Mouse (Mus musculus) limb, embryonic 15.5 days (tissue): ENCODE measurements at regions not wholly inside any gene's neighbourhood (a gene's known extent, or its start where the extent isn't known, plus 50 kb on each side); places are given as distances from the start of the nearest gene placed in this dataset.

ENCODE experiments used
- ATAC-seq: fragments of 200-750 bp; cut with Nextera tagmentation; 2 replicates; pipeline ENCODE4 v1.8.0; 2017; ENCODE audit warnings: low read depth, moderate TSS enrichment; ENCODE audit not compliant: insufficient number of reproducible peaks, low FRiP score, low TSS enrichment
- H3K27ac ChIP-seq: fragments of 300-500 bp; sonication (generic); 2 replicates; pipeline ENCODE4 v1.5.1; 2015; ENCODE audit warnings: moderate library complexity, mild to moderate bottlenecking, inconsistent platforms
- H3K27me3 ChIP-seq: fragments of 300-500 bp; sonication (generic); 2 replicates; pipeline ENCODE4 v1.6.1; 2015; ENCODE audit warnings: inconsistent platforms
- H3K36me3 ChIP-seq: fragments of 300-500 bp; sonication (generic); 2 replicates; pipeline ENCODE4 v1.6.1; 2015; ENCODE audit warnings: inconsistent platforms
- H3K4me1 ChIP-seq: fragments of 300-500 bp; sonication (generic); 2 replicates; pipeline ENCODE4 v1.6.1; 2015; ENCODE audit warnings: inconsistent platforms
- H3K4me2 ChIP-seq: fragments of 300-500 bp; sonication (generic); 2 replicates; pipeline ENCODE4 v1.6.1; 2015; ENCODE audit warnings: mild to moderate bottlenecking, inconsistent platforms
- H3K4me3 ChIP-seq: fragments of 300-500 bp; sonication (generic); 2 replicates; pipeline ENCODE4 v1.5.1; 2015; ENCODE audit warnings: mild to moderate bottlenecking, inconsistent platforms
- H3K9ac ChIP-seq: fragments of 300-500 bp; sonication (generic); 2 replicates; pipeline ENCODE4 v1.6.1; 2015; ENCODE audit warnings: inconsistent platforms
- H3K9me3 ChIP-seq: fragments of 300-500 bp; sonication (generic); 2 replicates; pipeline ENCODE4 v1.6.1; 2016; ENCODE audit warnings: inconsistent platforms
- WGBS: fragments of 180-500 bp; shearing (Covaris S2); methylation state at CpG from one replicate; pipeline ENCODE4 v1.1.7; 2015; 5-methylcytosine and 5-hydroxymethylcytosine counted together

DNA sequence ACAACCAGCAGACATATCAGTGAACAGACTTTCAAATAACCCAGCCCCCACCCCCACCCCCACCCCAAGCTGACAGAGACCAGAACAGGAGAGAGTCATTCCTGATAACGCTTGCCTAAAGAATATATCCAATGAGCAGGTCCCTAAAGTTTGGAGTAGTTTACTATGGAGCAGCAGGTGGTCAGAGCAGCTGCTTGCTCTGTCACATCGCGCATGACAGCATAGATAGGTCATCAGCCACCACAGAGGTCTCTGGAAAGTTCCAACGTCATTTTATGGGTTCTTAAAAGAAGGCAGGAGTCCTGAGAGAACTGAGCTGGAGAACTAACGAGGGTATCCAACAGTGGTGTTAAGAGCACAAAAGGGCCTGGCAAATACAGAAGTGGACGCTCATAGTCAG lies 402.4 kb downstream of the H2al1j start:
- ATAC-seq: no peak
- peaks cover 19% of the 10 kb centered on the region for H3K27me3 ChIP-seq
- H3K4me1 ChIP-seq: peaks cover 7% of the 10 kb centered on the region
- no peak overlapping the region for H3K9ac ChIP-seq
- H3K4me2 ChIP-seq: no peak overlapping the region
- H3K27ac ChIP-seq: no peak overlapping the region
- no peak overlapping the region for H3K4me3 ChIP-seq
- H3K9me3 ChIP-seq: no peaks in the 10 kb centered on the region
- H3K36me3 ChIP-seq: no peaks in the 10 kb centered on the region
- WGBS: 70% methylated on average over 6 of the region's 6 CpGs

DNA sequence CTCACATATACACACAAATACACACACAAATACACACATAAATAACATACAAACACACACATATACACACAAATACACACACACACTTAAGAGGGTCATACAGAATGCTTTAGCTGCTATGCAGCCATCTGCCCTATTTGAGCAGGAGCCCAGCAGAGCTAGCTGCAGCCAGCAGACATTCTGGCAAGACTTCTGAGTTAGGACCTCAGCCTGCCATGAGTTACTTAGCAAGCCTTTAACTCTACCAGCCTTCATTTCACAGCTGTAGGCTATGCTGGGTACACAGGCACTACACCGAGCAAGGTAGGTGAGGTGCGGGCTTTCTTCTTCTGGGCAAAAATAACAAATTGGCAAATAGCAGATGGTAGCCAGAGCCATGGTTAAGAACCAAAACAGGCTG lies 404.7 kb downstream of the H2al1j start:
- Histone ChIP-seq H3K27ac (no peak overlapping the region), H3K36me3 (no peaks in the 10 kb centered on the region), H3K4me2 (no peak overlapping the region), H3K4me3 (no peak overlapping the region), H3K9ac (no peak overlapping the region), H3K4me1 (peaks cover 23% of the 10 kb centered on the region), H3K27me3 (peaks cover 35% of the 10 kb centered on the region), H3K9me3 (no peaks in the 10 kb centered on the region)
- ATAC-seq: no peak
- WGBS: 83% methylated on average over 2 of the region's 2 CpGs

DNA sequence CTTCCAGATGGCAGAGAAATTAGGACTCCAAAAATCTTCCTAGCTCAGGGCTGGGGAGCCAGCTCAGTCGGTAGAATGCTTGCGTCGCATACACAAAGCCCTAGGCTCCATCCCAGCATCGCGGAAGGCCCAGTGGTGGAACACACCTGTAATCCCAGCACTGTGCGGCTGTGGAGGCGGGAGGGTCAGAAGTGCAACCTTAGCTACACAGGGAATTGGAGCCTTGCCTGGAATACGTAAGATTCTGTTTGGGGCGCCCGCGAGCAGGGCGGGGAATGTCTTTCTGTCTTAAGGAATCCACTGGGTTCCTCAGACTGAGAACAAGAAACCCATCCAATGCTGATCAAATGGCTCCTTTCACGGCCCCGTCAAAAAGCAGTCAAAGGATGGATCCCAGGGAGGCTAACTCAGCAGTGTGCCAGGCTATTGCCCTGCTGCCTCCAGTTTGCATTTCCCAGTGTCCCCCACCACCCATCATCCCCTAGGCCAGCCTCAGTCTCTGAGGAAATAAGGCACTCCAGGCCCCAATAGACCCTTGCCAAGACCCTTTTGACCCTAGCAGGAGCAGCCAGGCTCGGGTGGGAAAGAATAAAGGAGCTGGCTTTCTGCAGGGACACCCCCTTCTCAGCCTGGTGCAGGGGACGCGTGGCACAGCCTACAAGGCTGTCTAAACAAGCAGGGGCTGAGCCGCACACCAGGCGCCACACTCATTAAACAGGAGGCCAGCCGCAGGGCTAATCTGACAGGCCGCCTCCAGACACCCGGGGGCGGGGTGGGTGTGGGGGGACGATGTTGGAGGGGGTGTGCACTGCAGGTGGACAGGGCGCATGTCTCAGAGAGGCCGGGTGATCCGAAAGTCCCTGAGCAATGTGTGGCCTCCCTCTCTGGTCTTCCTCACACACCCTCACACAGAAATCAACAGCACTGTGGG lies 407.1 kb downstream of the H2al1j start:
- Histone ChIP-seq H3K9ac (no peak overlapping the region), H3K4me2 (no peak overlapping the region), H3K27me3 (peaks cover 35% of the 10 kb centered on the region)

DNA sequence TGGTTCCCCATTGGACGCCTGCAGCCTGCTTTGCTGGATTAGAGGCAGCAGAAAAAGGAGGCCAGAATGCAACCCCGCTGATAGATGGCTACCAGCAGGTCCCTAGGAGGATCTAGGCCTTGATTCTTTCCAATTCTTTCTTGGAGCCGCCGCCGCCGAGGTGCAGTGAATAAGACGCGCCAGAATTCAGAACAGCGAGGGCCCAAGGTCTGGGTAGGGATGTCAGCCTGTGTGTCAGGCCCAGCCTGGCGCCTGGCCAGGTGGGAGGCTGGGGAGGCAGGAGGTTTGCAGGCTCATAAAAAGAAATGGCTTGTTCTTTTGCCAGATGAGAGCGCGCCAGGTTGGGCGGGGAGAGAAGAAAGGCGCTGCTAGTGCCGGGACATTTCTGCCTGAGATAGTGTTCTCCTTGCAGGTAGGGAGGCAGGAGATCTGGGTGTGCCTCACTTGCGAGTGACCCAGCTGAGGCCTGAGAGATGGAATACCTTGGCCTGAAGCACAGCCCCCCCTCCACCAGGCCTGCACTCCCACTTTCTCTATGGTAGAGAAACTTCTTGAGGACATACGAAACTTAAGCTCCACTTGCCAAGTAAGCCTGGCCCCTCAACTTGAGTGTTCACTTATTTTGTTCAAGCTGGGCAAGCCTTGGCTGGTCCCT lies 408.0 kb downstream of the H2al1j start:
- peak overlapping the region; percentile 63 for H3K27ac ChIP-seq
- peak; percentile 26; the same call in 1 of the 2 replicates for ATAC-seq
- no peaks in the 10 kb centered on the region for H3K9me3 ChIP-seq
- peaks cover 34% of the 10 kb centered on the region for H3K4me1 ChIP-seq
- no peaks in the 10 kb centered on the region for H3K36me3 ChIP-seq
- no peak overlapping the region for H3K4me2 ChIP-seq
- 21% methylated on average over 17 of the region's 17 CpGs for WGBS
- H3K9ac ChIP-seq: no peak overlapping the region
- H3K4me3 ChIP-seq: no peak overlapping the region
- H3K27me3 ChIP-seq: peaks cover 35% of the 10 kb centered on the region

More for the DNA sequence above, 407.1 kb downstream of the H2al1j start:
- peak; percentile 42 for ATAC-seq
- no peaks in the 10 kb centered on the region for H3K9me3 ChIP-seq
- WGBS: 29% methylated on average over 27 of the region's 27 CpGs
- H3K4me3 ChIP-seq: no peak overlapping the region
- no peaks in the 10 kb centered on the region for H3K36me3 ChIP-seq
- H3K4me1 ChIP-seq: peaks cover 30% of the 10 kb centered on the region
- H3K27ac ChIP-seq: peak overlapping the region; percentile 63

DNA sequence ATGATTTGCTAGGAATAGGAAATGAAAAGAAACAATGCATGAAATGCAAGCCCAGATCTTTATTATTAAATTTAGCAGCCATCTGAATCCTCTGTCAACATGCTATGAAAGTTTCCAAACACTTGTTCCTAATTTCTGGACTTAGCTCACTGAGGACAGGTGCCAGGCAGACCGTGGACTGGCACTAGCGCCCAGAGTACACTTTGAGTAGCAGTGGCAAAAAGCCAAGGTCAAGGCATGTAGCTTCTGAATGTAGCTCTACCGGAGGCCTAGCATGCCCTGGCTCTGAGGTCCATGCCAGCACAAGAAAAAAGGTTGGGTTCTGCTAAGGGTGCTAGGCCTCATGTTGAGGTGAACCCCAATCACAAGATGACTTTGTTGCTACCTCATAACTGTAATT lies 408.9 kb downstream of the H2al1j start:
- WGBS: 52% methylated on average over 3 of the region's 3 CpGs
- ATAC-seq: no peak
- H3K9ac ChIP-seq: no peak overlapping the region
- H3K27me3 ChIP-seq: peaks cover 38% of the 10 kb centered on the region
- H3K4me3 ChIP-seq: no peak overlapping the region
- H3K36me3 ChIP-seq: no peaks in the 10 kb centered on the region
- peaks cover 34% of the 10 kb centered on the region for H3K4me1 ChIP-seq
- H3K9me3 ChIP-seq: no peaks in the 10 kb centered on the region
- no peak overlapping the region for H3K4me2 ChIP-seq
- H3K27ac ChIP-seq: no peak overlapping the region

DNA sequence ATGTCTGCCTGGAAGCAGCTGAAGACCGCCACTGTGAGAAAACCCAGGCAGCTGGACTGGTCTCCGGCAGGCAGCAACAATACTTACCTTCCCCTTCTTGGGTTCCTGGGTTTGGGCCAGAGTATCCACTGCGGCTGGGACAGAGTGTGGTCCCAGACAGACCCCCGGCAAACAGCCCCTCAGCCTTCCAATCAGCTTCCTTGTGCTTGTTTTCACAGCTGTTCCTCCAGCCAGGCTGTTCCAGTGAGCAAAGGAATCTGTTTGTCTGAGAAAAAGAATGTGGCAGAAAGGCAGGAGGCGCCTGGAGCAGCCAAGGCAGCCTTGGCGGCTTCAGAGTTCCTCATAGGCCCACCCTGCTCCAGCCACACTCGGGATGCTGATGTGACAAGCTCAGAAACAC lies 411.9 kb downstream of the H2al1j start:
- WGBS: 37% methylated on average over 7 of the region's 7 CpGs
- no peak overlapping the region for H3K4me2 ChIP-seq
- peak overlapping the region; percentile 33; the same call in 1 of the 2 replicates for H3K27ac ChIP-seq
- peaks cover 31% of the 10 kb centered on the region for H3K4me1 ChIP-seq
- no peak overlapping the region for H3K4me3 ChIP-seq
- H3K27me3 ChIP-seq: peaks cover 25% of the 10 kb centered on the region
- ATAC-seq: peak; percentile 67; the same call in 1 of the 2 replicates
- no peaks in the 10 kb centered on the region for H3K36me3 ChIP-seq
- H3K9ac ChIP-seq: no peak overlapping the region
- H3K9me3 ChIP-seq: no peaks in the 10 kb centered on the region

DNA sequence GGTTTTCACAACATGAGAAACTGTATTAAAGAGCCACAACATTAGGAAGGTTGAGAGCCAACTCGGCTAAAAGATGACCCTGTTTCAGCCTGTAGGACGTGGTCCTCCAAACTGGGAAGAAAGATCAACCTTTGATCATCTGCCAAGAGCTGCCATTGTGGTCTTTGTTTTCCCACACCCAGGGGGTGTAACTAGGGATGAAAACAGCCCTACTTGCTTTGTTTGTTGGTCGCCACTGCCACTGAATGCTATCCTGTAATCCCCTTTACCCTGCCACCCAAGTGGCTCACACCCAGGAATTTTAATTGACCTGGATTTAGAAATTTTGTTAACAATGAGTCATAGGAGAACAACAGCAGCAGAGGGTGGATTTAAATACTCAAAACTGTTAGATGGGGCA lies 414.2 kb downstream of the Bcor start:
- H3K4me2 ChIP-seq: no peak overlapping the region
- no peak for ATAC-seq
- no peak overlapping the region for H3K9ac ChIP-seq
- H3K4me1 ChIP-seq: no peaks in the 10 kb centered on the region
- H3K27me3 ChIP-seq: 0 out of 2 replicates have a peak, but pooled peaks cover 6% of the 10 kb centered on the region
- no peaks in the 10 kb centered on the region for H3K36me3 ChIP-seq
- no peaks in the 10 kb centered on the region for H3K9me3 ChIP-seq
- no peak overlapping the region for H3K4me3 ChIP-seq
- H3K27ac ChIP-seq: no peak overlapping the region
- WGBS: 33% methylated on average over 3 of the region's 3 CpGs

DNA sequence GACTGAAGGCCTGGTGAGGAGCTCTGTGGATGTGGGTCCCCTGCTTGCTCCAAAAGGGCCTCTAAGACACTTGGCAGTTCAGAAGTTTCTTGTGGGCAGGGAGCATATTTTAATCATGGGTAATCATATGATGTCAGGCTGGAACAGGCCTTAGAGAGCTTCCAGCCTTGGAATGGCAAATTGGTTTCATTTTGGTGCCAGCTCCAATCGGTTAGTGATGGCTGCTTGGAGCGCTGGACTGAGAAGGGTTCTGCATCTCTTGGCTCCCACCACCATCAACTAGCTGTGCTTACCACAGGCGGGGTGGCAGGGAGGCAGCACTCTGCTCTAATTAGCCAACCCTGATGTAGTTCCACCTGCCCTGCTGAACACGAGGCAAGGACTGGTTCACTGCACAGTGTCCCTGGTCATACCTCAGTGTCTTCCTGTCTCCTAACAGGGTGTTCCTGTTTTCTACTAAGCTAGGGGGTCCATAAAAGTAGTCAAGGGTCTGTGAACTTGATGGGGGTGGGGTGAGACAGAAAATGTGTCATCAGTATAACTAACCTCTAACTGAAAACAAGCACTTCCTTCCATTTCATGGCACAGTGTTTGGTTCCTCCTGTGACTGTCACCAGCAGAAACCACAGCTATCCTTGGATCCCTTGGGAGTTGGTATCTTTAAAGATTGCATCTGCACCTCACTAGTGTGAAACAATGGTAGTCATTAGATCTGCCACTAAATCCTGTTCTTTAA lies 412.6 kb downstream of the Bcor start:
- Histone ChIP-seq H3K27me3 (peaks cover 2% of the 10 kb centered on the region; the same call in 1 of the 2 replicates), H3K4me1 (no peaks in the 10 kb centered on the region), H3K27ac (no peak overlapping the region), H3K36me3 (no peaks in the 10 kb centered on the region), H3K4me3 (no peak overlapping the region), H3K9ac (no peak overlapping the region), H3K9me3 (no peaks in the 10 kb centered on the region), H3K4me2 (no peak overlapping the region)
- WGBS: 57% methylated on average over 4 of the region's 4 CpGs
- no peak for ATAC-seq

DNA sequence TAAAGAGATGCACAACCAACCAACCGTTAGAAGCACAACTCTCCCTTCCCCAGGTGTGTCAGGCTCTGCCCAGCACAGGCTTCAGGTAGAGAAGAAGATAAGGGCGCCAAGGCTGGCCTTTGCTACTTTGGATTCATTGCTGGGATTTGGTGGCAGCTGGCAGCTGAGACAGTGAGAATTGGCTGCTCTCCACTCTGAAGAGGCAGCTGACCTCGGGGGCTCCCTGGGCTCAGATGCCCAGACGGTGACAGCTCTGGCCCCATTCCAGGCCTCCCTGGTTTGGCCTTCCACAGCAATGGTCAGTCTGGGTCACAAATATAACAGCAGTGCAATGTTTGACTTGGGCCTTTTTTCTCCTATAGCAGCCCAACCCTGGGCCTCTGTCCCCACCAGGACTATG lies 411.9 kb downstream of the Bcor start:
- peaks cover 2% of the 10 kb centered on the region; the same call in 1 of the 2 replicates for H3K27me3 ChIP-seq
- H3K4me2 ChIP-seq: no peak overlapping the region
- ATAC-seq: no peak
- H3K27ac ChIP-seq: no peak overlapping the region
- H3K4me1 ChIP-seq: no peaks in the 10 kb centered on the region
- no peak overlapping the region for H3K4me3 ChIP-seq
- no peaks in the 10 kb centered on the region for H3K9me3 ChIP-seq
- no peak overlapping the region for H3K9ac ChIP-seq
- no peaks in the 10 kb centered on the region for H3K36me3 ChIP-seq
- 66% methylated on average over 4 of the region's 4 CpGs for WGBS

DNA sequence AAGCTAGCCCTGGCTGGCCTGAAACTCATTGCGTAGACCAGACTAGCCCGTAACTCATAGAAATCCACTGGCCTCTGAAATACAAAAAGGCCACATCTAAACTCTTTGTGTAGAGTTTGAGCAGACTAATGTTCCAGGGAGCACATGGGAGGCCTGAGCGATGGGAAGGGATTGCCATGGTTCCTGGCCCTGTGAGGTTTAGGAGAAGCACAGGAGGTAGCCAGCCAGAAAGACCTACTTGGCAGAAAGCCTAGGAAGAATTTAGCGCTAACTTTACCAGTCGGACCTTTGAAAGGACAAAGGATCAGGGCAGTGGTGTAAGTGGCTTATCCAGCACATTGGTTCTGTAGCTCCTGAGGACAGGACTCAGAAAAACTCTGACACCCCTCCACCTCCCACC lies 407.6 kb downstream of the Bcor start:
- no peak overlapping the region for H3K4me3 ChIP-seq
- no peak overlapping the region for H3K9ac ChIP-seq
- no peak for ATAC-seq
- WGBS: 72% methylated on average over 5 of the region's 5 CpGs
- H3K27me3 ChIP-seq: peaks cover 6% of the 10 kb centered on the region
- H3K9me3 ChIP-seq: no peaks in the 10 kb centered on the region
- no peak overlapping the region for H3K27ac ChIP-seq
- H3K4me1 ChIP-seq: no peaks in the 10 kb centered on the region
- no peaks in the 10 kb centered on the region for H3K36me3 ChIP-seq
- H3K4me2 ChIP-seq: no peak overlapping the region

DNA sequence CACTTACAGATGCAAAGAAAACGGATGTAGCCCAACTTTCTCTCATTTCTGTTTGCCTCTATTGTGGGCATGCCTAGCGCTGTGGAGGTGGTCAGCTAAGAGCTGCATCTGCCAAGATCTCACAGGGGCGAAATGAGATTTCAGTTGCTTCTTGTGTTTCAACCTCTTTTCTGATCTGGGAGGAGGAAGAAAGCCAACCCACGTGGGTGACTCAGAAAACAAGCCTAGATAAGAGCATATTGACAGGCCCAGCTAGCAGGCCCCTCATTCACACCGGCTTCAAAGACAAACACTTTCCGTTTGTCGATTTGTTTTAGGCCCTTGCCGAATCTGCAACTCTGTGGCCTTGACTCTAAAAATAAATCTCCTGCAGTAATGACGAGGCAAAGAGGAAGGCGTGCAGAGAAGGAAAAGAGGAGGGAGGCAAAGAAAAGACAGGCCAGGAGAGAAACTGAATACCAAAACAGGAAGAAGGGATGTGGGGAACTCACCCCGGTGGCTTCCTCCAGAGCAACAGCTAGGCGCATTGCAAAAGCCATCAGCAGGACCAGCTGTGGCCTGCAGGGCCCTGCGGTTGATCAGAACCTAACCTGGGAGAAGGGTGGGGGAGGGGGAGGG lies 407.1 kb downstream of the Bcor start:
- no peak for ATAC-seq
- Histone ChIP-seq H3K4me1 (no peaks in the 10 kb centered on the region), H3K9me3 (no peaks in the 10 kb centered on the region), H3K4me2 (no peak overlapping the region), H3K9ac (no peak overlapping the region), H3K27me3 (peaks cover 6% of the 10 kb centered on the region), H3K36me3 (no peaks in the 10 kb centered on the region), H3K4me3 (no peak overlapping the region), H3K27ac (no peak overlapping the region)
- WGBS: 33% methylated on average over 13 of the region's 13 CpGs
